Mouse (Mus musculus): ENCODE measurements around the gene Atpaf1. TPM values are rescaled to one million over a fixed set of nuclear protein-coding genes. Genes with fewer than 3 reads are reported as not detected.
A peak's percentile ranks its signal among the peaks of the same experiment; 100 is the strongest.

Atpaf1 gene
- polyA plus RNA-seq, 1 experiment from 2014 or later: 43.2 TPM

GRCm38 (mm10) chr4:115820199-115820598, 35.6 kb downstream of the Atpaf1 start:
- H3K4me3 ChIP-seq (ENCODE audit: low read depth, low read length): no peak overlapping the region
- H3K4me1 ChIP-seq (replicated peaks; ENCODE audit: control insufficient read depth, insufficient read depth, low read length): 0 out of 2 replicates have a peak, but pooled peaks cover 17% of the 10 kb centered on the region
- 62% methylated on average over 3 of the region's 3 CpGs for WGBS
- ATAC-seq: no peak
- no peak for TF ChIP-seq CTCF (IDR thresholded peaks at IDR 0.05; ENCODE audit: low read depth)
- H3K27ac ChIP-seq (ENCODE audit: low read depth, low read length): no peak overlapping the region
- H3K9ac ChIP-seq (ENCODE audit: low read depth, low read length): no peak overlapping the region
- H3K4me2 ChIP-seq (replicated peaks; ENCODE audit: low read depth): no peak overlapping the region
- no peaks in the 10 kb centered on the region for H3K9me3 ChIP-seq (ENCODE audit: control insufficient read depth)
- H3K27me3 ChIP-seq (replicated peaks; ENCODE audit: control insufficient read depth, insufficient read depth, low read length): no peaks in the 10 kb centered on the region
- H3K36me3 ChIP-seq (ENCODE audit: control insufficient read depth, insufficient read depth): peaks cover 13% of the 10 kb centered on the region; the same call in 1 of the 2 replicates

- 65% methylated on average over 3 of the region's 3 CpGs for WGBS
Observed at GRCm38 (mm10) chr4:115820944-115821343, 36.3 kb downstream of the Atpaf1 start.

GRCm38 (mm10) chr4:115821431-115821830, 36.8 kb downstream of the Atpaf1 start:
- Histone ChIP-seq H3K4me2 (replicated peaks; ENCODE audit: low read depth) (no peak overlapping the region), H3K36me3 (ENCODE audit: control insufficient read depth, insufficient read depth) (peaks cover 9% of the 10 kb centered on the region; the same call in 1 of the 2 replicates), H3K4me3 (ENCODE audit: low read depth, low read length) (no peak overlapping the region), H3K27ac (ENCODE audit: low read depth, low read length) (no peak overlapping the region), H3K4me1 (replicated peaks; ENCODE audit: control insufficient read depth, insufficient read depth, low read length) (0 out of 2 replicates have a peak, but pooled peaks cover 17% of the 10 kb centered on the region), H3K9me3 (ENCODE audit: control insufficient read depth) (no peaks in the 10 kb centered on the region), H3K9ac (ENCODE audit: low read depth, low read length) (no peak overlapping the region), H3K27me3 (replicated peaks; ENCODE audit: control insufficient read depth, insufficient read depth, low read length) (no peaks in the 10 kb centered on the region)
- TF ChIP-seq CTCF (IDR thresholded peaks at IDR 0.05; ENCODE audit: low read depth): no peak
- ATAC-seq: no peak

More at GRCm38 (mm10) chr4:115820944-115821343, 36.3 kb downstream of the Atpaf1 start:
- ATAC-seq: no peak
- Histone ChIP-seq H3K27ac (ENCODE audit: low read depth, low read length) (no peak overlapping the region), H3K9ac (ENCODE audit: low read depth, low read length) (no peak overlapping the region), H3K27me3 (replicated peaks; ENCODE audit: control insufficient read depth, insufficient read depth, low read length) (no peaks in the 10 kb centered on the region), H3K9me3 (ENCODE audit: control insufficient read depth) (no peaks in the 10 kb centered on the region), H3K4me3 (ENCODE audit: low read depth, low read length) (no peak overlapping the region), H3K4me2 (replicated peaks; ENCODE audit: low read depth) (no peak overlapping the region), H3K36me3 (ENCODE audit: control insufficient read depth, insufficient read depth) (peaks cover 13% of the 10 kb centered on the region; the same call in 1 of the 2 replicates), H3K4me1 (replicated peaks; ENCODE audit: control insufficient read depth, insufficient read depth, low read length) (0 out of 2 replicates have a peak, but pooled peaks cover 17% of the 10 kb centered on the region)
- no peak for TF ChIP-seq CTCF (IDR thresholded peaks at IDR 0.05; ENCODE audit: low read depth)

GRCm38 (mm10) chr4:115821928-115822327, 37.3 kb downstream of the Atpaf1 start:
- Histone ChIP-seq H3K4me3 (ENCODE audit: low read depth, low read length) (no peak overlapping the region), H3K36me3 (ENCODE audit: control insufficient read depth, insufficient read depth) (0 out of 2 replicates have a peak, but pooled peaks cover 8% of the 10 kb centered on the region), H3K4me2 (replicated peaks; ENCODE audit: low read depth) (no peak overlapping the region), H3K4me1 (replicated peaks; ENCODE audit: control insufficient read depth, insufficient read depth, low read length) (0 out of 2 replicates have a peak, but pooled peaks cover 17% of the 10 kb centered on the region), H3K9me3 (ENCODE audit: control insufficient read depth) (no peaks in the 10 kb centered on the region), H3K27ac (ENCODE audit: low read depth, low read length) (peak overlapping the region; percentile 46), H3K27me3 (replicated peaks; ENCODE audit: control insufficient read depth, insufficient read depth, low read length) (no peaks in the 10 kb centered on the region), H3K9ac (ENCODE audit: low read depth, low read length) (no peak overlapping the region)
- 59% methylated on average over 3 of the region's 3 CpGs for WGBS
- TF ChIP-seq CTCF (IDR thresholded peaks at IDR 0.05; ENCODE audit: low read depth): no peak
- 0 out of 2 replicates have a peak, but pooled peaks have one; percentile 34 for ATAC-seq

- no peak for TF ChIP-seq CTCF (IDR thresholded peaks at IDR 0.05; ENCODE audit: low read depth)
- Histone ChIP-seq H3K36me3 (ENCODE audit: control insufficient read depth, insufficient read depth) (0 out of 2 replicates have a peak, but pooled peaks cover 3% of the 10 kb centered on the region), H3K4me3 (ENCODE audit: low read depth, low read length) (no peak overlapping the region), H3K27ac (ENCODE audit: low read depth, low read length) (no peak overlapping the region), H3K9ac (ENCODE audit: low read depth, low read length) (peak overlapping the region; percentile 17; the same call in 1 of the 2 replicates), H3K4me2 (replicated peaks; ENCODE audit: low read depth) (no peak overlapping the region), H3K27me3 (replicated peaks; ENCODE audit: control insufficient read depth, insufficient read depth, low read length) (no peaks in the 10 kb centered on the region), H3K9me3 (ENCODE audit: control insufficient read depth) (no peaks in the 10 kb centered on the region), H3K4me1 (replicated peaks; ENCODE audit: control insufficient read depth, insufficient read depth, low read length) (peaks cover 22% of the 10 kb centered on the region; the same call in 1 of the 2 replicates)
- 67% methylated on average over 2 of the region's 2 CpGs for WGBS
- ATAC-seq: no peak
Observed at GRCm38 (mm10) chr4:115824178-115824577, 39.6 kb downstream of the Atpaf1 start.

GRCm38 (mm10) chr4:115825271-115825670, 40.7 kb downstream of the Atpaf1 start:
- no peak overlapping the region for H3K4me2 ChIP-seq (replicated peaks; ENCODE audit: low read depth)
- WGBS: 85% methylated on average over 2 of the region's 2 CpGs
- no peak overlapping the region for H3K27ac ChIP-seq (ENCODE audit: low read depth, low read length)
- no peaks in the 10 kb centered on the region; the same call in 1 of the 2 replicates for H3K36me3 ChIP-seq (ENCODE audit: control insufficient read depth, insufficient read depth)
- no peaks in the 10 kb centered on the region for H3K27me3 ChIP-seq (replicated peaks; ENCODE audit: control insufficient read depth, insufficient read depth, low read length)
- no peak for TF ChIP-seq CTCF (IDR thresholded peaks at IDR 0.05; ENCODE audit: low read depth)
- H3K9ac ChIP-seq (ENCODE audit: low read depth, low read length): no peak overlapping the region
- H3K4me1 ChIP-seq (replicated peaks; ENCODE audit: control insufficient read depth, insufficient read depth, low read length): peaks cover 22% of the 10 kb centered on the region
- no peak overlapping the region for H3K4me3 ChIP-seq (ENCODE audit: low read depth, low read length)
- ATAC-seq: no peak
- H3K9me3 ChIP-seq (ENCODE audit: control insufficient read depth): no peaks in the 10 kb centered on the region
